14 mouse cellular contexts compared by ENCODE assay signal in genomic region chr4:63528946-63529345, GRCm38 (mm10). TPM values are rescaled to one million over a fixed set of nuclear protein-coding genes. Genes with fewer than 3 reads are reported as not detected.
DNase-seq lines count a peak whose midpoint lies in the region; ATAC-seq lines count a peak whose summit lies in the region.
"Had no signal": no experiment of that assay in that cellular context is flagged by ENCODE, and none has a peak within 500 bp of the region (broad histone marks: within the 10 kb centered on the region; RNA-seq: fewer than 3 reads in every experiment).

No protein-coding gene starts in this region.

- no peaks in the 10 kb centered on the region for H3K36me3 ChIP-seq in embryonic facial prominence, embryonic 14.5 days (ENCODE audit: control insufficient read depth, insufficient read depth, low read length)
- no peaks in the 10 kb centered on the region for H3K36me3 ChIP-seq in embryonic facial prominence, embryonic 10.5 days (replicated peaks)
- H3K36me3 ChIP-seq in midbrain, embryonic 15.5 days (replicated peaks), result no peaks in the 10 kb centered on the region
- no peaks in the 10 kb centered on the region for H3K36me3 ChIP-seq in midbrain, embryonic 14.5 days (ENCODE audit: control insufficient read depth, insufficient read depth, low read length)
- H3K36me3 ChIP-seq: G1E had no signal

- no peak overlapping the region for H3K27ac ChIP-seq in embryonic facial prominence, embryonic 14.5 days (replicated peaks; ENCODE audit: low read depth, low read length)
- no peak overlapping the region for H3K27ac ChIP-seq in embryonic facial prominence, embryonic 10.5 days (replicated peaks)
- no peak overlapping the region for H3K27ac ChIP-seq in midbrain, embryonic 15.5 days
- H3K27ac ChIP-seq in midbrain, embryonic 14.5 days (replicated peaks; ENCODE audit: low read depth, low read length), result no peak overlapping the region
- H3K27ac ChIP-seq: macrophage had no signal

- ATAC-seq in embryonic facial prominence, embryonic 14.5 days (ENCODE audit: low read depth), result no peak
- ATAC-seq in midbrain, embryonic 15.5 days (replicated peaks), result 0 out of 2 replicates have a peak, but pooled peaks have one; percentile 24
- no peak for ATAC-seq in midbrain, embryonic 14.5 days (ENCODE audit: low FRiP score, low TSS enrichment)

- no peaks in the 10 kb centered on the region for H3K4me1 ChIP-seq in embryonic facial prominence, embryonic 14.5 days (ENCODE audit: control insufficient read depth, insufficient read depth, low read length)
- no peaks in the 10 kb centered on the region for H3K4me1 ChIP-seq in embryonic facial prominence, embryonic 10.5 days
- no peaks in the 10 kb centered on the region for H3K4me1 ChIP-seq in midbrain, embryonic 15.5 days
- H3K4me1 ChIP-seq in midbrain, embryonic 14.5 days (ENCODE audit: control insufficient read depth, insufficient read depth, low read length), result no peaks in the 10 kb centered on the region

- H3K4me3 ChIP-seq in embryonic facial prominence, embryonic 14.5 days (ENCODE audit: low read depth, low read length), result no peak overlapping the region
- no peak overlapping the region for H3K4me3 ChIP-seq in embryonic facial prominence, embryonic 10.5 days
- H3K4me3 ChIP-seq in midbrain, embryonic 15.5 days, result no peak overlapping the region
- H3K4me3 ChIP-seq in midbrain, embryonic 14.5 days (replicated peaks; ENCODE audit: low read depth, low read length), result no peak overlapping the region

- H3K9me3 ChIP-seq in embryonic facial prominence, embryonic 14.5 days (ENCODE audit: control insufficient read depth, low read length), result no peaks in the 10 kb centered on the region
- no peaks in the 10 kb centered on the region for H3K9me3 ChIP-seq in embryonic facial prominence, embryonic 10.5 days
- no peaks in the 10 kb centered on the region for H3K9me3 ChIP-seq in midbrain, embryonic 15.5 days
- H3K9me3 ChIP-seq in midbrain, embryonic 14.5 days (ENCODE audit: control insufficient read depth, low read length), result no peaks in the 10 kb centered on the region
- H3K9me3 ChIP-seq: G1E had no signal

- DNase-seq in embryonic facial prominence, embryonic 14.5 days (ENCODE audit: low spot score), result peak; percentile 53
- DNase-seq in embryonic facial prominence, embryonic 10.5 days (ENCODE audit: low spot score), result no peak
- no peak for DNase-seq in midbrain, embryonic 14.5 days
- peak; percentile 65 for DNase-seq in layer of hippocampus, adult 9-10 months (ENCODE audit: low spot score)
- peak; percentile 55 for DNase-seq in right cerebral cortex, postnatal 25 days
- no peak for DNase-seq in adrenal gland, adult 2 months
- DNase-seq in B cell, adult 2 months, result no peak
- DNase-seq: adrenal gland, postnatal 10 days; cerebellum, adult 9-10 months; heart, postnatal 4 days; thymus, postnatal 4 days had no signal

- no peak overlapping the region for H3K9ac ChIP-seq in embryonic facial prominence, embryonic 14.5 days (ENCODE audit: low read depth, low read length)
- H3K9ac ChIP-seq in midbrain, embryonic 15.5 days, result no peak overlapping the region
- no peak overlapping the region for H3K9ac ChIP-seq in midbrain, embryonic 14.5 days (replicated peaks; ENCODE audit: low read length)

- no peak overlapping the region for H3K4me2 ChIP-seq in embryonic facial prominence, embryonic 14.5 days (ENCODE audit: low read depth, low read length)
- no peak overlapping the region for H3K4me2 ChIP-seq in midbrain, embryonic 15.5 days
- no peak overlapping the region for H3K4me2 ChIP-seq in midbrain, embryonic 14.5 days (ENCODE audit: low read length)

- 72% methylated on average over 6 of the region's 6 CpGs for WGBS in embryonic facial prominence, embryonic 14.5 days
- WGBS in embryonic facial prominence, embryonic 10.5 days, result 83% methylated on average over 6 of the region's 6 CpGs
- WGBS in midbrain, embryonic 15.5 days, result 72% methylated on average over 6 of the region's 6 CpGs
- 75% methylated on average over 6 of the region's 6 CpGs for WGBS in midbrain, embryonic 14.5 days

- H3K27me3 ChIP-seq in embryonic facial prominence, embryonic 14.5 days (replicated peaks; ENCODE audit: control insufficient read depth, insufficient read depth, low read length), result no peaks in the 10 kb centered on the region
- no peaks in the 10 kb centered on the region for H3K27me3 ChIP-seq in embryonic facial prominence, embryonic 10.5 days (replicated peaks; ENCODE audit: low read depth, poor library complexity, severe bottlenecking)
- no peaks in the 10 kb centered on the region for H3K27me3 ChIP-seq in midbrain, embryonic 15.5 days (replicated peaks)
- H3K27me3 ChIP-seq in midbrain, embryonic 14.5 days (ENCODE audit: control insufficient read depth, insufficient read depth, low read length), result no peaks in the 10 kb centered on the region

RNA-seq across cellular contexts. Expression of gene Atp6v1g1, which starts 15.6 kb away (rescaled TPM):
- 271 and 275 TPM in 2 replicates for polyA plus RNA-seq in embryonic facial prominence, embryonic 14.5 days (2014; fragmentation: Nextera tagmentation; extraction: Ambion mirVana)
- 244 and 267 TPM in 2 replicates for polyA plus RNA-seq in embryonic facial prominence, embryonic 10.5 days (2016; fragmentation: Nextera tagmentation; extraction: Ambion mirVana)
- polyA plus RNA-seq in midbrain, embryonic 15.5 days (2015; fragmentation: Nextera tagmentation; extraction: Ambion mirVana), result 409 and 410 TPM in 2 replicates
- 451 and 485 TPM in 2 replicates for polyA plus RNA-seq in midbrain, embryonic 14.5 days (2014; fragmentation: Nextera tagmentation; extraction: Ambion mirVana)
- total RNA-seq in adrenal gland, adult 2 months (2021), result 100 to 1,000 TPM; 166 to 207 TPM
- 21.2 and 22.1 TPM in 2 replicates for polyA plus RNA-seq in adrenal gland, adult 2 months (2012; rRNA removed)

RNA-seq across cellular contexts. Expression of gene Tmem268, which starts 29.6 kb away (rescaled TPM):
- 5.3 and 7.8 TPM in 2 replicates for polyA plus RNA-seq in embryonic facial prominence, embryonic 14.5 days (2014; fragmentation: Nextera tagmentation; extraction: Ambion mirVana)
- polyA plus RNA-seq in embryonic facial prominence, embryonic 10.5 days (2016; fragmentation: Nextera tagmentation; extraction: Ambion mirVana), result 10.2 and 10.6 TPM in 2 replicates
- polyA plus RNA-seq in midbrain, embryonic 15.5 days (2015; fragmentation: Nextera tagmentation; extraction: Ambion mirVana), result 3.7 and 4.7 TPM in 2 replicates
- 3.7 and 4.0 TPM in 2 replicates for polyA plus RNA-seq in midbrain, embryonic 14.5 days (2014; fragmentation: Nextera tagmentation; extraction: Ambion mirVana)
- total RNA-seq in adrenal gland, adult 2 months (2021), result 10 to 100 TPM; 10.4 to 12.6 TPM
- polyA plus RNA-seq in adrenal gland, adult 2 months (2012; rRNA removed), result 7.5 and 7.7 TPM in 2 replicates

RNA-seq across cellular contexts. Expression of gene Whrn, which starts 33.2 kb away (rescaled TPM):
- polyA plus RNA-seq in embryonic facial prominence, embryonic 14.5 days (2014; fragmentation: Nextera tagmentation; extraction: Ambion mirVana), result 4.4 and 5.0 TPM in 2 replicates
- polyA plus RNA-seq in embryonic facial prominence, embryonic 10.5 days (2016; fragmentation: Nextera tagmentation; extraction: Ambion mirVana), result 4.2 and 7.5 TPM in 2 replicates
- polyA plus RNA-seq in midbrain, embryonic 15.5 days (2015; fragmentation: Nextera tagmentation; extraction: Ambion mirVana), result 6.5 and 7.5 TPM in 2 replicates
- 7.8 and 8.0 TPM in 2 replicates for polyA plus RNA-seq in midbrain, embryonic 14.5 days (2014; fragmentation: Nextera tagmentation; extraction: Ambion mirVana)
- total RNA-seq in adrenal gland, adult 2 months (2021), result 10 to 100 TPM; 51.5 to 57.1 TPM
- 96.9 and 101 TPM in 2 replicates for polyA plus RNA-seq in adrenal gland, adult 2 months (2012; rRNA removed)
- polyA plus RNA-seq: G1E had no signal

Comparison
In these comparisons a context has a peak if more than half of its experiments do, and no peak if none do; other contexts are left out.
1. DNase-seq: peak in embryonic facial prominence, embryonic 14.5 days (single experiment), layer of hippocampus, adult 9-10 months (single experiment) and right cerebral cortex, postnatal 25 days (single experiment); none in embryonic facial prominence, embryonic 10.5 days (single experiment), midbrain, embryonic 14.5 days (single experiment), adrenal gland, adult 2 months (single experiment) and B cell, adult 2 months (0 of 2).
2. RNA of gene Atp6v1g1, which starts 15.6 kb away (polyA plus RNA-seq): 451 to 485 TPM in midbrain, embryonic 14.5 days, 409 to 410 TPM in midbrain, embryonic 15.5 days, 271 to 275 TPM in embryonic facial prominence, embryonic 14.5 days and 244 to 267 TPM in embryonic facial prominence, embryonic 10.5 days; 21.2 to 22.1 TPM in adrenal gland, adult 2 months; every median in the first group is over 10 times any median in the second.
3. RNA of gene Whrn, which starts 33.2 kb away (polyA plus RNA-seq): 96.9 to 101 TPM in adrenal gland, adult 2 months; 7.8 to 8.0 TPM in midbrain, embryonic 14.5 days, 6.5 to 7.5 TPM in midbrain, embryonic 15.5 days, 4.4 to 5.0 TPM in embryonic facial prominence, embryonic 14.5 days and 4.2 to 7.5 TPM in embryonic facial prominence, embryonic 10.5 days; every median in the first group is over 10 times any median in the second.